Mouse (Mus musculus) myocyte (in vitro differentiated cells): ENCODE data around the gene Xrcc1.

Experiments used
- E2F4 ChIP-seq: IDR thresholded peaks from one replicate; pipeline ENCODE4 v1.6.1; 2011; ENCODE audit warnings: mild to moderate bottlenecking, control low read depth, moderate library complexity; ENCODE audit not compliant: insufficient read depth
- MAX ChIP-seq: IDR thresholded peaks from one replicate; pipeline ENCODE4 v1.6.1; 2011; ENCODE audit warnings: low read depth, mild to moderate bottlenecking, control low read depth
- MYOD1 ChIP-seq, 3 experiments: IDR thresholded peaks; one replicate each; pipeline ENCODE4 v1.6.1; 2011; ENCODE audit warnings: control low read depth in 2 of 3, low read depth in 2 of 3, mild to moderate bottlenecking in 2 of 3, moderate library complexity in 1 of 3; ENCODE audit not compliant: insufficient read length in 2 of 3, control insufficient read depth in 1 of 3
- MYOG ChIP-seq, 3 experiments: IDR thresholded peaks; one replicate each; pipeline ENCODE4 v1.6.1; 2011; ENCODE audit warnings: control low read depth in 2 of 3, low read depth in 2 of 3, mild to moderate bottlenecking in 2 of 3; ENCODE audit not compliant: insufficient read length in 2 of 3, control insufficient read depth in 1 of 3, insufficient read depth in 1 of 3
- POLR2A ChIP-seq: IDR thresholded peaks from one replicate; pipeline ENCODE4 v1.6.1; 2011; ENCODE audit warnings: low read depth, mild to moderate bottlenecking, control low read depth, moderate library complexity; ENCODE audit not compliant: insufficient read length
- POLR2AphosphoS2 ChIP-seq: IDR thresholded peaks from one replicate; pipeline ENCODE4 v1.6.1; 2011; ENCODE audit warnings: low read depth, control low read depth; ENCODE audit not compliant: insufficient read length
- TCF12 ChIP-seq: IDR thresholded peaks from one replicate; pipeline ENCODE4 v1.6.1; 2011; ENCODE audit warnings: mild to moderate bottlenecking, control low read depth; ENCODE audit not compliant: poor library complexity, insufficient read depth, severe bottlenecking
- USF1 ChIP-seq: IDR thresholded peaks from one replicate; pipeline ENCODE4 v1.6.1; 2011; ENCODE audit warnings: low read depth, mild to moderate bottlenecking, control low read depth, moderate library complexity

GRCm38 (mm10) chr7:24608561-24608960 is 62.5 kb downstream of the Xrcc1 start:
- TF ChIP-seq POLR2A = no peak
- TF ChIP-seq USF1 = no peak
- TF ChIP-seq POLR2AphosphoS2 = no peak
- TF ChIP-seq MYOD1 (IDR thresholded peaks at IDR 0.05; ENCODE audit: control insufficient read depth in 1 of 3, insufficient read length in 2 of 3, low read depth in 2 of 3) = peak in 2 of 3 experiments; percentile 76 to 82
- no peak for TF ChIP-seq TCF12
- TF ChIP-seq E2F4 = no peak
- no peak for TF ChIP-seq MAX
- peak in 1 of 3 experiments; percentile 14 for TF ChIP-seq MYOG (IDR thresholded peaks at IDR 0.05; ENCODE audit: control insufficient read depth in 1 of 3, insufficient read depth in 1 of 3, insufficient read length in 2 of 3, low read depth in 2 of 3)
